Mouse (Mus musculus) heart, postnatal 0 days (tissue): ENCODE results near the gene Tsga10ip. TPM values are rescaled to one million over a fixed set of nuclear protein-coding genes. Genes with fewer than 3 reads are reported as not detected.

Experiments
- ATAC-seq: fragments of 200-750 bp; cut with Nextera tagmentation; 2 replicates; pipeline ENCODE4 v1.8.0; 2017; ENCODE audit warnings: low read depth, moderate number of reproducible peaks, moderate library complexity; ENCODE audit not compliant: insufficient read depth
- DNase-seq: peaks from one replicate; pipeline ENCODE4 v3.0.0-alpha.2; 2016; ENCODE audit warnings: low spot score
- H3K27ac ChIP-seq: fragments of 300-500 bp; sonication (generic); 2 replicates; pipeline ENCODE4 v1.5.1; 2014; ENCODE audit warnings: low read depth, mild to moderate bottlenecking
- H3K27me3 ChIP-seq: fragments of 300-500 bp; sonication (generic); 2 replicates; pipeline ENCODE4 v1.6.1; 2014; ENCODE audit warnings: low read length, mixed read lengths; ENCODE audit not compliant: control insufficient read depth, insufficient read depth
- H3K36me3 ChIP-seq: fragments of 300-500 bp; sonication (generic); replicated peaks from 2 replicates; pipeline ENCODE4 v1.6.1; 2014; ENCODE audit warnings: low read length, mixed read lengths; ENCODE audit not compliant: control insufficient read depth, insufficient read depth
- H3K4me1 ChIP-seq: fragments of 300-500 bp; sonication (generic); 2 replicates; pipeline ENCODE4 v1.6.1; 2014; ENCODE audit warnings: antibody characterized with exemption; ENCODE audit not compliant: control insufficient read depth, insufficient read depth
- H3K4me2 ChIP-seq: fragments of 300-500 bp; sonication (generic); 2 replicates; pipeline ENCODE4 v1.6.1; 2014; ENCODE audit warnings: low read depth, mild to moderate bottlenecking, low read length, moderate library complexity
- H3K4me3 ChIP-seq: fragments of 300-500 bp; sonication (generic); 2 replicates; pipeline ENCODE4 v1.5.1; 2014; ENCODE audit warnings: low read depth, low read length
- H3K9ac ChIP-seq: fragments of 300-500 bp; sonication (generic); replicated peaks from 2 replicates; pipeline ENCODE4 v1.6.1; 2014; ENCODE audit warnings: low read depth, low read length, mixed read lengths
- H3K9me3 ChIP-seq: fragments of 300-500 bp; sonication (generic); replicated peaks from 2 replicates; pipeline ENCODE4 v1.6.1; 2016; ENCODE audit warnings: low read length; ENCODE audit not compliant: control insufficient read depth
- CTCF ChIP-seq: IDR thresholded peaks from 2 replicates; pipeline ENCODE4 v1.5.1; 2016; ENCODE audit warnings: antibody characterized with exemption, control low read depth, low read depth
- EP300 ChIP-seq: IDR thresholded peaks from 2 replicates; pipeline ENCODE4 v1.6.1; 2016; ENCODE audit warnings: antibody characterized with exemption, low read depth
- WGBS: fragments of 180-500 bp; shearing (Covaris S2); extraction: QIAGEN DNeasy Blood & Tissue Kit; methylation state at CpG from one replicate; pipeline ENCODE4 v1.1.7; 2014; 5-methylcytosine and 5-hydroxymethylcytosine counted together
- polyA plus RNA-seq: library from polyadenylated mRNA; unstranded; fragments of >200 nt; fragmentation: Nextera tagmentation; extraction: Ambion mirVana; gene quantifications from 2 replicates; pipeline ENCODE4 v1.2.1, GENCODE M21; 2015
- total RNA-seq: library from RNA; depleted of rRNA; stranded (reverse); fragments of >200 nt; gene quantifications from 2 replicates; pipeline ENCODE4 v1.2.3, GENCODE M21; 2014; ENCODE audit warnings: low replicate concordance

Gene Tsga10ip
- total and polyA plus RNA-seq, 2 experiments from 2014 or later, result 2.5 to 3.5 TPM

DNA sequence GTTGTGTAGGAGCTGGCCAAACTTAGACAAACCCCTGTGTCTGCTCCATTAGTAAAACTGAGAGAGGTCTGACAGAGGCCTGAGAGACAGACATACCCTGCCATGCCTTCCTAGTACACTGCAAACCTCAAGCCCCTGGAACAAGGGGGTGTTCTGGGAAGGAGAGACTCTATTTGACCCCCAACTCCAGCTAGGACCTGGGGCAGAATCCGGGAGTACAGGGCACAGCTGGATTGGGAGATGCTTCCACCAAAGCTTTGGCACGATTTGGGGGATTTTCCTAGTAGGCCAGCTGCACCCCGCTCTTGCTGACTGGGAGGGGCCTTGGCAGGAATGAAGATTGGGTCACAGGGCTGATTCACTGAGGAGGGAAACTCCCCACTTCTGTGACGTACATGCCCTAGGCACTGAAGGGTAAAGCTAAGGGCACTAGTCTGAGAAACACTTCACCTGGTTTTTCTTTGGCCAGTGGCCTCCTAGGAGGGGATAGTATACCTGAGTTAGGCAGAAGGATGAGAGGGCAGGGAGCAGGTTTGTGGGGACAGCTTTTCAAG is 29.7 kb upstream of the Tsga10ip start:
- H3K4me1 ChIP-seq, result peaks cover 9% of the 10 kb centered on the region
- H3K9ac ChIP-seq, result no peak overlapping the region
- no peak overlapping the region for H3K4me2 ChIP-seq
- H3K36me3 ChIP-seq, result peaks cover 4% of the 10 kb centered on the region; the same call in 1 of the 2 replicates
- no peak overlapping the region for H3K27ac ChIP-seq
- no peak for DNase-seq
- no peak for ATAC-seq
- TF ChIP-seq CTCF, result no peak
- TF ChIP-seq EP300, result no peak
- no peaks in the 10 kb centered on the region for H3K9me3 ChIP-seq
- no peaks in the 10 kb centered on the region for H3K27me3 ChIP-seq
- no peak overlapping the region for H3K4me3 ChIP-seq
- 76% methylated on average over 4 of the region's 4 CpGs for WGBS

DNA sequence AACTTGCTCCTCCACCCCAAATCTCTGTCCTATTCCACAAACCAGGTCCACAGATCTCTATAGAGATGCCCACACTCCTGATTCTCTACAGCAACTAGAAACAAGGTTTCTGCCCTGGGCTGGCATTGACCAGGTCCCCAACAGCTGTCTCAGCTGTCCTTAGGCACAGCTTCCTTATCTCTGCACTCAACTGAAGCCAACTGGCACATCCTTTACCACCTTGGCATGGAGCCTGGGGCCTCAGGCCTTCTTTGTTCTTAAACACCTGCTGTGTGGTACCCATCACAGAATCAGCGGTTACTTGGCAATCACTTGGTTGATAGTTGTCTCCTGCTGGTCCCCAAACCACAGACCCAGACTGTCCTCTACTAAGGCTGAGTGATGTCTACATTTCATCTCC is 28.1 kb upstream of the Tsga10ip start:
- H3K4me3 ChIP-seq, result no peak overlapping the region
- no peak overlapping the region for H3K27ac ChIP-seq
- no peak overlapping the region for H3K4me2 ChIP-seq
- no peak for TF ChIP-seq CTCF
- TF ChIP-seq EP300, result no peak
- no peak for DNase-seq
- H3K4me1 ChIP-seq, result peaks cover 16% of the 10 kb centered on the region
- H3K9ac ChIP-seq, result no peak overlapping the region
- H3K36me3 ChIP-seq, result peaks cover 14% of the 10 kb centered on the region
- H3K9me3 ChIP-seq, result no peaks in the 10 kb centered on the region
- no peaks in the 10 kb centered on the region for H3K27me3 ChIP-seq
- no peak for ATAC-seq
- WGBS, result 69% methylated on average over 1 of the region's 1 CpGs

DNA sequence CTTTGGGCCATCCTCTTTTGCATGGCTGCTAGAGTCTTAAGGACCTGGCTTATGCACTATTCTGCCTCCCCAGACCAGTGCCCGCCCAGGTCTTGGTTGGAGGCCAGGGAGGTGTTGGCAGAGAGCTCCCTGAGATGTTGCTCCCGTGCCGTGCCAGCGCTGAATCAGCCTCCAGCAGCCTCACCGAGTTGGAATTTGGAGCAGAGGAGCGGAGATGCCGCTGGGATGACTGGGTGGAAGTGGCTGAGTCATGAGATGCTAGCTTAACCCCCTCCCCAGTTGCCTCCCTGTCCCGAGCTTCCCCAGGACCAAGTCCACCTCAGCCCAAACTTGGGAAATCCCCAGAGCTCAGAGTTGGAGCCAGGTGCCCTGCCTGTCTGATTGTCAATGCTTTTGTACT is 27.5 kb upstream of the Tsga10ip start:
- ATAC-seq (no peak), DNase-seq (no peak)
- 29% methylated on average over 8 of the region's 8 CpGs for WGBS
- no peaks in the 10 kb centered on the region for H3K9me3 ChIP-seq
- H3K4me2 ChIP-seq, result no peak overlapping the region
- peaks cover 16% of the 10 kb centered on the region for H3K4me1 ChIP-seq
- H3K4me3 ChIP-seq, result no peak overlapping the region
- peaks cover 14% of the 10 kb centered on the region for H3K36me3 ChIP-seq
- no peaks in the 10 kb centered on the region for H3K27me3 ChIP-seq
- H3K9ac ChIP-seq, result no peak overlapping the region
- no peak overlapping the region for H3K27ac ChIP-seq
- TF ChIP-seq CTCF (no peak), EP300 (no peak)

DNA sequence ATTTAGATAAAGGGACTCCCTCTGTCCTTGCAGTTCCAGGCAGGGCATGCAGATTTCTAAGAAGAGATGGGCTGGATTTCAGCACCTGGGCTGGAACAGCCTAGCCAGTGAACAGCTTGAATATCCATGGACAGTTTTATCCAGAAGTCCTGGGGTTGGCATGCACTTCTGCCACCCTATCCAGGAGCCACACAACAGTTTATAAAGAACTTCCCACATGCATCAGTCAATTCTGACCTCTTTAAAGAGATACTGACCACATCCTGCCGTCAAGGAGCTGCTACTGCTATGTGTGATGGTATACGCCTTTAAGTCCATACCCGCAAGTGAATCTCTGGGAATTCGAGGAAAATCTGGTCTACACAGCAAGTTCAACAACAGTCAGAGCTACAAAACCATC is 26.9 kb upstream of the Tsga10ip start:
- no peak for TF ChIP-seq CTCF
- no peak for TF ChIP-seq EP300

GRCm38 (mm10) chr19:5428083-5428482 is 25.8 kb upstream of the Tsga10ip start:
- Histone ChIP-seq H3K27ac (peak overlapping the region; percentile 15; the same call in 1 of the 2 replicates), H3K27me3 (no peaks in the 10 kb centered on the region), H3K4me2 (no peak overlapping the region), H3K36me3 (peaks cover 14% of the 10 kb centered on the region), H3K4me3 (no peak overlapping the region), H3K9ac (no peak overlapping the region), H3K9me3 (no peaks in the 10 kb centered on the region), H3K4me1 (peaks cover 16% of the 10 kb centered on the region)
- peak; percentile 65 for DNase-seq
- WGBS, result 77% methylated on average over 2 of the region's 2 CpGs
- no peak for ATAC-seq
- peak; percentile 51 for TF ChIP-seq CTCF
- TF ChIP-seq EP300, result no peak

More for the DNA sequence above, 26.9 kb upstream of the Tsga10ip start:
- H3K27me3 ChIP-seq, result no peaks in the 10 kb centered on the region
- no peak overlapping the region for H3K4me2 ChIP-seq
- ATAC-seq (no peak), DNase-seq (no peak)
- no peak overlapping the region for H3K4me3 ChIP-seq
- H3K4me1 ChIP-seq, result peaks cover 16% of the 10 kb centered on the region
- no peak overlapping the region for H3K27ac ChIP-seq
- H3K9me3 ChIP-seq, result no peaks in the 10 kb centered on the region
- H3K36me3 ChIP-seq, result peaks cover 14% of the 10 kb centered on the region
- WGBS, result 78% methylated on average over 4 of the region's 4 CpGs
- no peak overlapping the region for H3K9ac ChIP-seq
